Mouse (Mus musculus): ENCODE measurements at regions not wholly inside any gene's neighbourhood (a gene's known extent, or its start where the extent isn't known, plus 50 kb on each side); places are given as distances from the start of the nearest gene placed in this dataset.

DNA sequence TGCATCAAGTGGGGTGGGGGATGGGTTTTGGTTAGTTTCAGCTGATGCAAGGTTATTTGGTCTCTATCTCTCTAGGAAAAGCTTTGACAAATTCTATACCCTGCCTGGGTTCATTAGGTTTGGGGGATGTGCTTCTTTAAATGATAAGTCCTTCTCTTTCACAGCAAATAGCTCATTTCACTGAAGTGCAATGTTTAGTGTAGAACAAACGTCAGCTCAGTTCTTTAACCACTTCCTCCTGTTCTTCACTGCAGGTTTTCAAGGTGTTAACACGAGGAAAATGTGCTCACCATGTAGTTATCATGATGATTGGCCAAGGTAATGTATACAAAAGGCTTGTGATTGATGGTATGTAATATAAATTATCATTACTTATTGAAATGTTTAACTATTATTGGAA, 659.5 kb upstream of the A1bg start:
- no peak overlapping the region for H3K27ac ChIP-seq (ENCODE audit: poor library complexity, severe bottlenecking)
- H3K4me2 ChIP-seq = no peak overlapping the region
- no peak overlapping the region for H3K9ac ChIP-seq
- 49% methylated on average over 2 of the region's 2 CpGs for WGBS
- H3K4me1 ChIP-seq (replicated peaks) = no peaks in the 10 kb centered on the region
- ATAC-seq (ENCODE audit: insufficient number of reproducible peaks, low FRiP score) = no peak
- no peaks in the 10 kb centered on the region for H3K9me3 ChIP-seq (replicated peaks)
- no peaks in the 10 kb centered on the region for H3K27me3 ChIP-seq (replicated peaks)
- no peaks in the 10 kb centered on the region for H3K36me3 ChIP-seq
- no peak overlapping the region for H3K4me3 ChIP-seq

DNA sequence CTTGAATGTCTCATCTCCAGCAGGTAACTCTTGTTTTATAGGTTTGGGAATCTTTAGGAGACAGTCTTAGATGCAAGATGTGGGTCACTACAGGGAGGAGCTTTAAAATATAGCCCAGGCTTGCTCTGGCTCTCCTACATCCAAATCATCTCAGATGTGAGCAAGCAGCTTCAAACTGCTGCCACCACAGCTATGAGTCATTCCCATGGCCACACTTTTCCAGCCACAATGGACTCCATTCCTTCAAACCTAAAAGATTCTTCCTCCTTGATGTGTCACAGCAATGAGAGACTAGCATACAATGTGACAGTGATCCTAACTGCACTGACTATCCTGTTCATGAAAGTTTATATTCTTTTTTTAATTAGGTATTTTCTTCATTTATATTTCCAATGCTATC, 640.5 kb upstream of the A1bg start:
- H3K27me3 ChIP-seq (replicated peaks) = no peaks in the 10 kb centered on the region
- no peak overlapping the region for H3K27ac ChIP-seq (ENCODE audit: poor library complexity, severe bottlenecking)

DNA sequence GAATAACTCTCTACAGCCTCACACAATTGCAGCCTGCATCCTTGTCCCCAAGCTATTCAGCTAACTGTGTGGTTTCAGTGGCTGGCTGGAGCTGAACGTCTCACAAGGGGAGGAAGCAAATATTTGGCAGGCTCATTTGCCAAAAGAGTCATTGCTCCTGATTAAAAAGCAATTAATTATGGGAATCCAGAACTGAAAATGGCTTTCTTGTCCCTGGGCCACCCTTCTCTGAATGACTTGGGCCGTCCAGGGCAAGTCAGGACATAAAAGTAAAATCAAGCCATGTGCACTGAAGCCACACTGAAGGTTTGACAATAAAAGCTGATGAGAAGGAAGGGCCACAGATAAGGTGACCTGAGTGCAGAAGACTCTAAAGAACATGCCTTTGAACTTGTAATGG, 639.4 kb upstream of the A1bg start:
- no peak overlapping the region for H3K27ac ChIP-seq (ENCODE audit: poor library complexity, severe bottlenecking)
- H3K4me2 ChIP-seq = no peak overlapping the region
- no peaks in the 10 kb centered on the region for H3K9me3 ChIP-seq (replicated peaks)
- H3K4me1 ChIP-seq (replicated peaks) = no peaks in the 10 kb centered on the region
- no peak for ATAC-seq (ENCODE audit: insufficient number of reproducible peaks, low FRiP score)
- whole genome bisulfite sequencing = 39% methylated on average over 2 of the region's 2 CpGs
- no peaks in the 10 kb centered on the region for H3K27me3 ChIP-seq (replicated peaks)
- no peak overlapping the region for H3K9ac ChIP-seq
- no peaks in the 10 kb centered on the region for H3K36me3 ChIP-seq
- H3K4me3 ChIP-seq = no peak overlapping the region

More for the DNA sequence above, 640.5 kb upstream of the A1bg start:
- no peak overlapping the region for H3K4me3 ChIP-seq
- H3K36me3 ChIP-seq = no peaks in the 10 kb centered on the region
- no peak for ATAC-seq (ENCODE audit: insufficient number of reproducible peaks, low FRiP score)
- no peak overlapping the region for H3K4me2 ChIP-seq
- no peaks in the 10 kb centered on the region for H3K4me1 ChIP-seq (replicated peaks)
- no peak overlapping the region for H3K9ac ChIP-seq
- no peaks in the 10 kb centered on the region for H3K9me3 ChIP-seq (replicated peaks)

DNA sequence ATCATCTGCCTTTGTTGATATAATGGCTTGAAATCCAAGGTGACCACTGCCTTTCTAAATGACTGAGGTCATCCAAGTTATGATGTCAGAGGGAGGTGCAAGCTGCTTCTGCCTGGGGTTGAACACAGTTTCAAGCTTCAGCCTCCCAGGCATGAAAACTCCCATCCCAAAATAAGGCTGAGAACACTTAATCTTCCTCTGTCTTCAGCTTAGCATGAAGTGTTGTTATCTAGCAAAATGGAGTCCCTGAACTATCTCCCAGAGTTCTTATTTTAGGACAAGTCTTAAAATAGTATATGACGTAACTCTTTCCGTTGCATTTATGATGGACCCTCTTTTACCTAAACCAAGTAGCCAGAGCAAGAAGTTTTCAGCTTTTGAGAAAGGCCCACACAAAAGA, 631.1 kb upstream of the A1bg start:
- H3K27ac ChIP-seq (ENCODE audit: poor library complexity, severe bottlenecking) = peak overlapping the region; percentile 11; the same call in 1 of the 2 replicates
- WGBS = 33% methylated on average over 2 of the region's 2 CpGs
- H3K4me3 ChIP-seq = no peak overlapping the region
- no peaks in the 10 kb centered on the region for H3K9me3 ChIP-seq (replicated peaks)
- H3K36me3 ChIP-seq = no peaks in the 10 kb centered on the region
- 0 out of 2 replicates have a peak, but pooled peaks have one; percentile 25 for ATAC-seq (ENCODE audit: insufficient number of reproducible peaks, low FRiP score)
- no peak overlapping the region for H3K9ac ChIP-seq
- H3K4me1 ChIP-seq (replicated peaks) = peaks cover 8% of the 10 kb centered on the region; the same call in 1 of the 2 replicates
- H3K27me3 ChIP-seq (replicated peaks) = no peaks in the 10 kb centered on the region
- H3K4me2 ChIP-seq = no peak overlapping the region

DNA sequence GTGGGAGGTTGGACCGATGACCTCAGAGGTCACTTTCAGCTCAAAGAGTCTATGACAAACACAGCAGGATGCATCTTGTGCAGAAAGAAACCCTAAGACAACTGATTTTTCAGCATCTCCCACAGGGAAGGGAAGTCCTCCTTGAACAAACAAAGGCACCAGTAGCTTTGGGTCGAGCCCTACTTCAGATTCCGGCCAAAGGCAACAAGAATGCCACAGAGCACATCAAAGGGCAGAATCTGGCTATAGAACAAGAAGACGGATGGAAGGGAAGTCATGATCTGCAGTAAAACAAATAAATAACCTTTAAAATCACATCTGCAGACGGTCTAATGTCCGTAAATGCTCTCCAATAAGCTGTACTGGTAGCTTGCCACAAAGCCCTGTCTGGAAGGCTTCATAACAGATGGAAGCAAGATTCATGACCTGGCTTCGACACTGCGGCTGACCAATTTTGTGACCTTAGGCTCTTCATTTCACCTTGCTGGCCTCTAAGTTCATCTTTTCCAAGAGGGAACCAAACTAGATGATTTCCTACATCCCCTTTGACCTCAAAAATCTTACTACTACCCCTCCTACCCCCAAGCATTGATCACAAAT, 630.4 kb upstream of the A1bg start:
- H3K4me1 ChIP-seq (replicated peaks) = peaks cover 8% of the 10 kb centered on the region; the same call in 1 of the 2 replicates
- 68% methylated on average over 8 of the region's 8 CpGs for WGBS
- H3K4me3 ChIP-seq = no peak overlapping the region
- H3K36me3 ChIP-seq = no peaks in the 10 kb centered on the region
- no peak overlapping the region for H3K4me2 ChIP-seq
- H3K9ac ChIP-seq = no peak overlapping the region
- no peaks in the 10 kb centered on the region for H3K27me3 ChIP-seq (replicated peaks)
- ATAC-seq (ENCODE audit: insufficient number of reproducible peaks, low FRiP score) = no peak
- no peaks in the 10 kb centered on the region for H3K9me3 ChIP-seq (replicated peaks)
- H3K27ac ChIP-seq (ENCODE audit: poor library complexity, severe bottlenecking) = no peak overlapping the region

DNA sequence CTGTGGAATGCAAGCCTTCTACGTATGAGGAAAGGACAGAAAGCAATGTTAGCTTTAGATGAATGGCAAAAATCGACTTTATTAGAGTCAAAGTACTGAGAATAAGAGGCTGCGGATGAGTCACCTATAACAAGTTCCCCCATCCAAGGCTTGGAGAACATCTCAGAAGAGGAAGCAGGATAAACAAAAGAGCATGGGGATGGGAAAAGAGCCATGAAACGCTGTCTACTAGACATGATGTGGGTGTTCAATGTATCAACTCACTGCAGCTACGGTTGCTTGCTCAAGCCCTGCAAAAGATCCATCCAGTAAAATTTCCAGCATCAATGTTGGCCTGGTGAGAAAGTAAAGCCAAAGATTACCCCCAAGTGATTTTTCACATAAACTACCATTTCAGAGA, 628.4 kb upstream of the A1bg start:
- no peak for ATAC-seq (ENCODE audit: insufficient number of reproducible peaks, low FRiP score)
- H3K27me3 ChIP-seq (replicated peaks) = no peaks in the 10 kb centered on the region
- no peak overlapping the region for H3K9ac ChIP-seq
- 79% methylated on average over 5 of the region's 5 CpGs for WGBS
- peaks cover 8% of the 10 kb centered on the region; the same call in 1 of the 2 replicates for H3K4me1 ChIP-seq (replicated peaks)
- no peak overlapping the region for H3K4me2 ChIP-seq
- no peak overlapping the region for H3K4me3 ChIP-seq
- no peaks in the 10 kb centered on the region for H3K36me3 ChIP-seq
- no peaks in the 10 kb centered on the region for H3K9me3 ChIP-seq (replicated peaks)
- H3K27ac ChIP-seq (ENCODE audit: poor library complexity, severe bottlenecking) = no peak overlapping the region

- Histone ChIP-seq H3K4me3 (no peak overlapping the region), H3K9me3 (replicated peaks) (no peaks in the 10 kb centered on the region), H3K36me3 (no peaks in the 10 kb centered on the region), H3K27me3 (replicated peaks) (no peaks in the 10 kb centered on the region), H3K4me1 (replicated peaks) (peaks cover 5% of the 10 kb centered on the region; the same call in 1 of the 2 replicates), H3K9ac (no peak overlapping the region), H3K4me2 (no peak overlapping the region), H3K27ac (ENCODE audit: poor library complexity, severe bottlenecking) (no peak overlapping the region)
- WGBS = 58% methylated on average over 4 of the region's 4 CpGs
- ATAC-seq (ENCODE audit: insufficient number of reproducible peaks, low FRiP score) = no peak
Observed at GRCm38 (mm10) chr15:61548400-61548799, 625.6 kb upstream of the A1bg start.

GRCm38 (mm10) chr15:61546608-61547007, 623.8 kb upstream of the A1bg start:
- H3K9me3 ChIP-seq (replicated peaks) = no peaks in the 10 kb centered on the region
- no peak overlapping the region for H3K9ac ChIP-seq
- no peak overlapping the region for H3K27ac ChIP-seq (ENCODE audit: poor library complexity, severe bottlenecking)
- no peak overlapping the region for H3K4me2 ChIP-seq
- no peaks in the 10 kb centered on the region for H3K4me1 ChIP-seq (replicated peaks)
- H3K27me3 ChIP-seq (replicated peaks) = no peaks in the 10 kb centered on the region
- 75% methylated on average over 3 of the region's 3 CpGs for WGBS
- no peaks in the 10 kb centered on the region for H3K36me3 ChIP-seq
- ATAC-seq (ENCODE audit: insufficient number of reproducible peaks, low FRiP score) = no peak
- H3K4me3 ChIP-seq = no peak overlapping the region

DNA sequence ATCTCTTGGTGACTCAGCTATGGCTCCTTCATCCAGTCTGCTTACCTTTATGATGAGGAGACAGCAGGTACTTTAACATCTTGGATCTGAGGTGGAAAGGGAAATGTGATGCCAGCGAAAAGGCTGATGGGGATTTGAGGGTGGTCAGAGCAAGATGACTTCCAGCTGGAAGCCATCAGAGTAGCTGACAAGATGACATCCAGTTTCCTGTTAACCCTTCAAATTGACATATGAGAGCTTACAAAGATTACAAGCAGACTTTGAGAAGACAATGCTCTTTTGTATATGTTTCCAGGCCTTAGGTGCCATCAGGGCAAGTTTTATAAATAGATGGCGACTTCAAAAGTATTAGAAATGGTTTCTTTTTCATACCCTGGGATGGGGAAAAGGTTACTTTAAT, 621.3 kb upstream of the A1bg start:
- 44% methylated on average over 2 of the region's 2 CpGs for WGBS
- Histone ChIP-seq H3K27me3 (replicated peaks) (no peaks in the 10 kb centered on the region), H3K9ac (no peak overlapping the region), H3K9me3 (replicated peaks) (no peaks in the 10 kb centered on the region), H3K36me3 (no peaks in the 10 kb centered on the region), H3K4me3 (no peak overlapping the region), H3K27ac (ENCODE audit: poor library complexity, severe bottlenecking) (no peak overlapping the region), H3K4me1 (replicated peaks) (0 out of 2 replicates have a peak, but pooled peaks cover 2% of the 10 kb centered on the region), H3K4me2 (no peak overlapping the region)
- ATAC-seq (ENCODE audit: insufficient number of reproducible peaks, low FRiP score) = no peak

- WGBS = 69% methylated on average over 4 of the region's 4 CpGs
- H3K9me3 ChIP-seq (replicated peaks) = no peaks in the 10 kb centered on the region
- ATAC-seq (ENCODE audit: insufficient number of reproducible peaks, low FRiP score) = no peak
Observed at GRCm38 (mm10) chr15:61541643-61542042, 618.8 kb upstream of the A1bg start.

GRCm38 (mm10) chr15:61540753-61541421, 618.1 kb upstream of the A1bg start:
- H3K27me3 ChIP-seq (replicated peaks) = no peaks in the 10 kb centered on the region

More at GRCm38 (mm10) chr15:61541643-61542042, 618.8 kb upstream of the A1bg start:
- H3K27me3 ChIP-seq (replicated peaks) = no peaks in the 10 kb centered on the region
- 0 out of 2 replicates have a peak, but pooled peaks cover 2% of the 10 kb centered on the region for H3K4me1 ChIP-seq (replicated peaks)
- no peak overlapping the region for H3K9ac ChIP-seq
- no peaks in the 10 kb centered on the region for H3K36me3 ChIP-seq
- H3K4me3 ChIP-seq = no peak overlapping the region
- H3K27ac ChIP-seq (ENCODE audit: poor library complexity, severe bottlenecking) = no peak overlapping the region
- H3K4me2 ChIP-seq = no peak overlapping the region

More at GRCm38 (mm10) chr15:61540753-61541421, 618.1 kb upstream of the A1bg start:
- peaks cover 9% of the 10 kb centered on the region for H3K4me1 ChIP-seq (replicated peaks)
- H3K4me3 ChIP-seq = no peak overlapping the region
- WGBS = 55% methylated on average over 10 of the region's 10 CpGs
- no peaks in the 10 kb centered on the region for H3K36me3 ChIP-seq
- H3K9ac ChIP-seq = no peak overlapping the region
- no peaks in the 10 kb centered on the region for H3K9me3 ChIP-seq (replicated peaks)
- no peak overlapping the region for H3K27ac ChIP-seq (ENCODE audit: poor library complexity, severe bottlenecking)
- H3K4me2 ChIP-seq = no peak overlapping the region
- no peak for ATAC-seq (ENCODE audit: insufficient number of reproducible peaks, low FRiP score)
